Mouse (Mus musculus): ENCODE measurements around the gene Fads1.

The Fads1 gene

DNA sequence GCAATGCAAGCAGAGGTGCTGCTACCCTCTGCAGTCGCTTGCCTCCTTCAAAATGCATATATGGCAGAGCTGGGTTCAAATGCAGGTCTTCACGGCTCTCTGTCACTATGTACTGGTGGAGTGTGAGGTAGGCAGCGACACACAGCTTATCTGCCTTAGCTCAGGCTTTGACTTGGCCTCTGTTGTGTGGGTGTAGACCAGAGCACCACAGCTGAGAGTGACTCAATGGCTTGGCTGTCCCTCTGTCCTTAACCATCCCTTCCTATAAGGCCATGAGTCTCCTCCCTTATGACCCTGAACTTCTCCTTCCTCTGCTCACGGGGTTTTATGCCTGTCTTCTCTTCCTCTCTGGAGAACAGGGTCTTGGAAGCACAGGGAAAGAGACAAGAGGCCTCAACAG is 28.2 kb downstream of the Fads1 start:
- no peak for DNase-seq (ENCODE audit: low spot score in 2 of 2)

GRCm38 (mm10) chr19:10213796-10214471 is 31.2 kb downstream of the Fads1 start:
- DNase-seq (ENCODE audit: low spot score in 2 of 2), result no peak

GRCm38 (mm10) chr19:10216101-10216500 is 33.4 kb downstream of the Fads1 start:
- DNase-seq (ENCODE audit: low spot score in 2 of 2), result no peak

GRCm38 (mm10) chr19:10219108-10219507 is 36.4 kb downstream of the Fads1 start:
- no peak for DNase-seq (ENCODE audit: low spot score in 2 of 2)

GRCm38 (mm10) chr19:10219593-10219992 is 36.9 kb downstream of the Fads1 start:
- no peak for DNase-seq (ENCODE audit: low spot score in 2 of 2)

GRCm38 (mm10) chr19:10221585-10221984 is 38.9 kb downstream of the Fads1 start:
- no peak for DNase-seq (ENCODE audit: low spot score in 2 of 2)

DNA sequence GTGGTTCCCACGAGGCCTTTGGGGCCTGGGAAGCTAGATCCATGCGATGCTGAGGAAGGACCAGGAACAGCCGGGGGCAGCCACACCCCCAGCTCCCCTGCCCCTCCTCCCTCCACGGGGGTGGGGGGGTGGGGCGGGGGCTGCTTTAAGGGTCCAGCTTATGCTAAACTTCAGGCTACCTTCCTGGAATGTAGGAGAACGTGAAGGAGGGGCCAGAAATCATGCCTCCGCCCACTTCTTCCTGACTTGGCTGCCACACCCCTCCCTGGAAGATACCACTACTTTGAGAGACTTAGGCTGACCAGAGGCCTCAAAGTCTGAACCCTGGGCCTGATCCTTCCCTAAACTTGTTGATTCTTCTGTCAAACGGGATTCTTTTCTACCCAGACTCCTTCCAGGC is 40.0 kb downstream of the Fads1 start:
- DNase-seq (ENCODE audit: low spot score in 2 of 2), result no peak

- DNase-seq (ENCODE audit: low spot score in 2 of 2), result no peak
Measured at GRCm38 (mm10) chr19:10223561-10223960, 40.9 kb downstream of the Fads1 start.

DNA sequence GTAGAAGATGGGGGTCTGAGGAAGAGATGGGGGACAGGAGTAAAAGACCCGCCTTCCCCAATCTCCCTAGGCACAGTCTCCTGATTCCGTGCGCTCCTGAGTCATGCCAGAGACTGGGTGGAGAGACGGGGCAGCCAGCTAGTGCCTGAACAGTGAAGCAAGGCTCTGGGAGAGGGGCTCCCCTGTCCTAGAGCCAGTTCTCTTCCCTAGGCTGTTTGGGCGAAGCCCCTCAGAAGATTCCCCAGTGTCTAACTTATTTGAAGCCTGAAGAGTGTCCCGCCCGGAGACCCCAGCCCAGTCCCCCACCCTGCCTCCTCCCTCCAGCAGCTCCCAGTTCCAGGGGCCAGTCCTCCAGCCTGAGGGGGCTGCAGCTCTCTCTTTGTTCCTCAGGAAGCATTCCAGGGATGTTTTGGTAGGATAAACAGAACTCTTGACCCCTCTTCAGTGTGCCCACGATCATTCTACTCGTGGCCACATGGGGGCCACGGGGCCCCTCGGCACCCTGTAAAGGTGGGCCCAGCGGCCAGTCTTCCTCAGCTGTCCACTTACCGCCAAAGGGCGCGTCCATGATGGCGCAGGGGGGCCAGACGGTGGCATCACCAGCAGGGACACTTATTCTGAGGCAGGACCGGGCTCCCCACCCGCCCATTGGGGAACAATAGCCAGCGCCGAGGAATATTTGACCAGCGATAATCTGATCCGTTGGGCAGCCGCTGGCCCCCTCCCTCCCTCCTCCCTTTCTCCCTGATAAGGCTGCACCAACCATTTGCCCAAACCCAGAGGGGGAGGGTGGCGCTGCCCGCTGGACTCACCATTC is 42.2 kb downstream of the Fads1 start:
- no peak for DNase-seq (ENCODE audit: low spot score in 2 of 2)

- no peak for DNase-seq (ENCODE audit: low spot score in 2 of 2)
Measured at GRCm38 (mm10) chr19:10225767-10226166, 43.1 kb downstream of the Fads1 start.

DNA sequence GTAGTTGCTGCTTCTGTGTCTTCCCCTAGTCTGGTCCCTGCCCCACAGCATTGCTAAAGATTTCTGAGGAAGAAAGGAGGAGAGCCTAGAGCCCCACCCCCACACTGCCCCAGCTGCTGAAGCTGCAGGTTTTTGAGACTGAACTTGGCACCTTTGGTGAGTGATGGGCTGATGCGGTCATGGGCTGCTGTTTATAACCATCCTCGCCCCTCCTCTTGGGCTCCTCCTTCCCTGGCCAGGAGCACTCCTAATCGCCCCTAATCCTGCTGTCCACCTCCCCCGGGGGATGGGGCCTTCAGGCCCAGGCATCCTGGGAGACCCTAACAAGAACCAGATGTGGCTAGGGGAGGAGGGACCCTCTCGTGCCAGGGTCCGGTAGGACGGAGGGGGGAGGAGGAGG is 48.3 kb downstream of the Fads1 start:
- no peak for DNase-seq (ENCODE audit: low spot score in 2 of 2)

- no peak for DNase-seq (ENCODE audit: low spot score in 2 of 2)
Measured at GRCm38 (mm10) chr19:10231871-10232270, 49.2 kb downstream of the Fads1 start.

DNA sequence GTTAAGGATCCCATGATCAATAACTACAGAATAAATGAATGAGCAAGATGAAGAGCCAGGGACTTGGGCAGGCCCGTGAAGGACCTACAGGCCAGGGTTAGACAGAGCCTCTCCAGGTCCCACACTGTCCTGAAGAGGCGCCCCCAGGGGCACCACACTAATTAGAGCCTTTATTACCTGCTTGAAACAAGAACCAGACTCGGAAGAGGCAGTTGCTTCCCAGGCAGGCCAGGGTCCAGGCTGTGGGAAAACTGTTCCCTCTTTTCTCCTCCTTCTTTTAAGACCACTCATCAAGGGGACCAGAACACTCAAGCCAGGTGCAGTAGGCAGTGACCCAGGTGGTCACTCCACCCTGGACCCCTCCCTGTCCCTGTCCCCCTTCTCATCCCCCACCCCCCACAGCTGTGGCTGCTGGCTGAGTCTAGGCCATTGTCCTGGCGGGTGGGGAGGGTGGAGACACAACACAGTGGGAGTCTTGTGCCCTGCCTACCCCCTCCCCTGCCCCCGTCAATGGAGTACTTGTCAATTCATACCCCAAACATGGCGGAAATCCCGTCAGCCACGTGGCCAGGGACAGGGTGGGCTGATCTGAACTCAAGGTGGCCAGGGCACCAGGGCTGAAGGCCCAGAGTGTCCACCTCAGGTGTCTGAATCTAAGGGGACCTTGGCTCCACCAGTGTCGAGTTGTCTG is 49.8 kb downstream of the Fads1 start:
- no peak for DNase-seq (ENCODE audit: low spot score in 2 of 2)

DNA sequence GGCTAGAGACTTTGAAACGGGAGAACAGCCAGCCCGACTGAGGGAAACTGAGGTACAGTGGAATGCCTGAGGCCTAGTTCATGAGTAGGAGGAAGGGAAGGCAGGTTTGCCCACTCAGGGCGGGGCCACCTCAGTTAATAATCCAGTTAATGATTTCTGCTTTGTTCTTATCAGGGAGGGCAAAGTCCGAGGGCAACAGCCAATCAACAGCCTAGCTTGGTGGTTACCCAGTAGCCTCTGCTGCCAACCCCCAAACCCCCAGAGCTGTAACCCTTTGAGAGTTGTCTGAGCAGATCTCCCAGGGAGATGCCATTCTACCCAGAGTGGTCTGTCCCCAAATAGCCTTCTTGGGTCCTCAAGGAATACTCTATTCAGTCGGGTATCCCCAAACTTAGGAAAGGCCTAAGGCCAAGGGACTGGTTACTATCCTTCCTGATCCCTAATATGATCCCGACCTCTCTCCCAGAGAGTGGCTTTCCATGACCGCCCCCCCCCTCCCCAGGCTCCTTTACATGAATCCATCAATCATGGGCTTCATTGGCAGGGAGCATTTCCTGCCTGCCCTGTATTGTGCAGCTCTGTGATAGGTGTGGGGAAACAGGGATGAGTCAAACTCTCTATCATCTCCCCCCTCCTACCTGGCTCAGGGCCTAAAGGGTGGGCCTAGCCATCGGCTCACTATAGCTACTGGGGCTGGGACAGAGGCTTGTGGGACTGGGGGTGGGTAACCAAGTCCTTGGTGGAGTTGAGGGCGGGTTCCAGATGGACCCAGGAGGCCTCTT is 53.3 kb downstream of the Fads1 start:
- no peak for DNase-seq (ENCODE audit: low spot score in 2 of 2)

DNA sequence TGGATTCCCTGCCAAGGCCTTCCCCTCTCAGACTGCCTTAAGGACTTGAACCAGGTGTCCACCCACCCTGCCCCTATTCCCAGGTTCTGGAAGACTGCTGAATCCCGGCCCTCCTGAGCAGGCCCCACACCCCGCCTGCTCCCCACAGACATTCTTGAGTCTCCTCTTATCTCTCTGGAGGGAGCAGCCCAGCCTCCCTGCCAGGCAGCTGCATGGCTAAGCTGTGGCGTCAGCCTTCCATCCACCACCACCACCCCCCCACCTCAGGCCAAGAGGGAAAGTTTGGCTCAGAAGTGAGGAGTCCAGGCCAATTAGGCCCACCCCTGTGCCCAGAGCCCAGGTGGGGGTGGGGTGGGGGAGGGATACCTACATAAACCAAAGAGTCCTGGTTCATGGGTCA is 55.8 kb downstream of the Fads1 start:
- no peak for DNase-seq (ENCODE audit: low spot score in 2 of 2)

- no peak for DNase-seq (ENCODE audit: low spot score in 2 of 2)
Measured at GRCm38 (mm10) chr19:10239419-10239818, 56.7 kb downstream of the Fads1 start.

- DNase-seq (ENCODE audit: low spot score in 2 of 2), result no peak
Measured at GRCm38 (mm10) chr19:10239975-10240653, 57.4 kb downstream of the Fads1 start.

GRCm38 (mm10) chr19:10240654-10241305 is 58.1 kb downstream of the Fads1 start, which contains the start of gene Myrf:
TSS of gene Myrf (minus strand) at chr19:10240748.
- DNase-seq (ENCODE audit: low spot score in 2 of 2), result peak in 1 of 2 experiments; percentile 44

- peak in 1 of 2 experiments; percentile 29 for DNase-seq (ENCODE audit: low spot score in 2 of 2)
Measured at GRCm38 (mm10) chr19:10242916-10243315, 60.2 kb downstream of the Fads1 start.

GRCm38 (mm10) chr19:10244183-10244582 is 61.5 kb downstream of the Fads1 start:
- peak; percentile 31 to 45 for DNase-seq (ENCODE audit: low spot score in 2 of 2)
